Mouse (Mus musculus) limb, embryonic 12.5 days (tissue): ENCODE measurements at regions not wholly inside any gene's neighbourhood (a gene's known extent, or its start where the extent isn't known, plus 50 kb on each side); places are given as distances from the start of the nearest gene placed in this dataset.
A peak's percentile ranks its signal among the peaks of the same experiment; 100 is the strongest.

ENCODE experiments used
- ATAC-seq: fragments of 200-750 bp; cut with Nextera tagmentation; 2 replicates; pipeline ENCODE4 v1.8.0; 2017; ENCODE audit warnings: low read depth, moderate TSS enrichment; ENCODE audit not compliant: insufficient number of reproducible peaks, insufficient read depth, low FRiP score, low TSS enrichment
- H3K27ac ChIP-seq: fragments of 300-500 bp; sonication (generic); 2 replicates; pipeline ENCODE4 v1.5.1; 2016; ENCODE audit warnings: mild to moderate bottlenecking, moderate library complexity
- H3K27me3 ChIP-seq: fragments of 300-500 bp; sonication (generic); 2 replicates; pipeline ENCODE4 v1.6.1; 2016; ENCODE audit warnings: mild to moderate bottlenecking, moderate library complexity
- H3K36me3 ChIP-seq: fragments of 300-500 bp; sonication (generic); 2 replicates; pipeline ENCODE4 v1.6.1; 2016; ENCODE audit warnings: mild to moderate bottlenecking, moderate library complexity
- H3K4me1 ChIP-seq: fragments of 300-500 bp; sonication (generic); replicated peaks from 2 replicates; pipeline ENCODE4 v1.6.1; 2016
- H3K4me2 ChIP-seq: fragments of 300-500 bp; sonication (generic); 2 replicates; pipeline ENCODE4 v1.6.1; 2016; ENCODE audit warnings: mild to moderate bottlenecking, moderate library complexity
- H3K4me3 ChIP-seq: fragments of 300-500 bp; sonication (generic); replicated peaks from 2 replicates; pipeline ENCODE4 v1.5.1; 2016; ENCODE audit warnings: mild to moderate bottlenecking
- H3K9ac ChIP-seq: fragments of 300-500 bp; sonication (generic); replicated peaks from 2 replicates; pipeline ENCODE4 v1.6.1; 2016; ENCODE audit warnings: mild to moderate bottlenecking, moderate library complexity
- H3K9me3 ChIP-seq: fragments of 300-500 bp; sonication (generic); 2 replicates; pipeline ENCODE4 v1.6.1; 2016; ENCODE audit warnings: mild to moderate bottlenecking, moderate library complexity
- WGBS: fragments of 180-500 bp; shearing (Covaris S2); methylation state at CpG from one replicate; pipeline ENCODE4 v1.1.7; 2016; 5-methylcytosine and 5-hydroxymethylcytosine counted together

- no peak overlapping the region for H3K27ac ChIP-seq
- WGBS: 29% methylated on average over 8 of the region's 8 CpGs
These were observed 372.5 kb downstream of the Wdr11 start for GRCm38 (mm10) chr7:129964192-129964591.

GRCm38 (mm10) chr7:129965281-129966051, 373.8 kb downstream of the Wdr11 start:
- H3K27me3 ChIP-seq: no peaks in the 10 kb centered on the region; the same call in 1 of the 2 replicates
- H3K36me3 ChIP-seq: no peaks in the 10 kb centered on the region
- H3K4me1 ChIP-seq: peaks cover 27% of the 10 kb centered on the region
- ATAC-seq: no peak
- no peak overlapping the region for H3K9ac ChIP-seq
- no peaks in the 10 kb centered on the region for H3K9me3 ChIP-seq
- H3K4me3 ChIP-seq: no peak overlapping the region
- H3K27ac ChIP-seq: no peak overlapping the region
- 62% methylated on average over 9 of the region's 9 CpGs for WGBS
- no peak overlapping the region for H3K4me2 ChIP-seq

More at GRCm38 (mm10) chr7:129964192-129964591, 372.5 kb downstream of the Wdr11 start:
- H3K27me3 ChIP-seq: no peaks in the 10 kb centered on the region; the same call in 1 of the 2 replicates
- H3K9me3 ChIP-seq: no peaks in the 10 kb centered on the region
- H3K36me3 ChIP-seq: no peaks in the 10 kb centered on the region
- no peak overlapping the region for H3K4me3 ChIP-seq
- no peak overlapping the region for H3K9ac ChIP-seq
- no peak overlapping the region for H3K4me2 ChIP-seq
- no peak for ATAC-seq
- peaks cover 27% of the 10 kb centered on the region for H3K4me1 ChIP-seq

GRCm38 (mm10) chr7:129966771-129967170, 375.1 kb downstream of the Wdr11 start:
- Histone ChIP-seq H3K9me3 (no peaks in the 10 kb centered on the region), H3K27me3 (no peaks in the 10 kb centered on the region), H3K9ac (no peak overlapping the region), H3K4me3 (no peak overlapping the region), H3K4me2 (no peak overlapping the region), H3K36me3 (no peaks in the 10 kb centered on the region), H3K27ac (no peak overlapping the region), H3K4me1 (peaks cover 18% of the 10 kb centered on the region)
- no peak for ATAC-seq
- WGBS: 90% methylated on average over 2 of the region's 2 CpGs

- WGBS: 89% methylated on average over 1 of the region's 1 CpGs
- Histone ChIP-seq H3K4me3 (no peak overlapping the region), H3K4me2 (no peak overlapping the region), H3K9ac (no peak overlapping the region), H3K27me3 (no peaks in the 10 kb centered on the region), H3K36me3 (no peaks in the 10 kb centered on the region), H3K27ac (no peak overlapping the region), H3K4me1 (peaks cover 6% of the 10 kb centered on the region), H3K9me3 (no peaks in the 10 kb centered on the region)
- no peak for ATAC-seq
These were observed 378.5 kb downstream of the Wdr11 start for GRCm38 (mm10) chr7:129970201-129970600.

GRCm38 (mm10) chr7:129974206-129974605, 382.5 kb downstream of the Wdr11 start:
- Histone ChIP-seq H3K9ac (no peak overlapping the region), H3K27ac (0 out of 2 replicates have a peak overlapping the region, but pooled peaks have one; percentile 41), H3K4me2 (no peak overlapping the region), H3K27me3 (no peaks in the 10 kb centered on the region), H3K4me3 (no peak overlapping the region), H3K4me1 (no peaks in the 10 kb centered on the region), H3K9me3 (no peaks in the 10 kb centered on the region), H3K36me3 (no peaks in the 10 kb centered on the region)
- ATAC-seq: no peak
- 85% methylated on average over 9 of the region's 9 CpGs for WGBS

- Histone ChIP-seq H3K36me3 (no peaks in the 10 kb centered on the region), H3K27me3 (no peaks in the 10 kb centered on the region), H3K9ac (no peak overlapping the region), H3K9me3 (no peaks in the 10 kb centered on the region), H3K4me3 (no peak overlapping the region), H3K4me1 (no peaks in the 10 kb centered on the region), H3K4me2 (no peak overlapping the region), H3K27ac (peak overlapping the region; percentile 41; the same call in 1 of the 2 replicates)
- 78% methylated on average over 11 of the region's 11 CpGs for WGBS
- ATAC-seq: no peak
These were observed 383.2 kb downstream of the Wdr11 start for GRCm38 (mm10) chr7:129974837-129975236.

- 87% methylated on average over 21 of the region's 21 CpGs for WGBS
- Histone ChIP-seq H3K4me2 (no peak overlapping the region), H3K9me3 (no peaks in the 10 kb centered on the region), H3K9ac (no peak overlapping the region), H3K4me3 (no peak overlapping the region), H3K27me3 (no peaks in the 10 kb centered on the region), H3K27ac (no peak overlapping the region), H3K36me3 (no peaks in the 10 kb centered on the region), H3K4me1 (no peaks in the 10 kb centered on the region)
- no peak for ATAC-seq
These were observed 384.3 kb downstream of the Wdr11 start for GRCm38 (mm10) chr7:129975781-129976514.

- no peaks in the 10 kb centered on the region for H3K27me3 ChIP-seq
- 0 out of 2 replicates have a peak, but pooled peaks cover 3% of the 10 kb centered on the region for H3K4me1 ChIP-seq
- H3K4me3 ChIP-seq: no peak overlapping the region
- WGBS: 82% methylated on average over 5 of the region's 5 CpGs
- H3K9me3 ChIP-seq: no peaks in the 10 kb centered on the region
- no peak overlapping the region for H3K9ac ChIP-seq
- no peaks in the 10 kb centered on the region for H3K36me3 ChIP-seq
- H3K27ac ChIP-seq: no peak overlapping the region
- no peak for ATAC-seq
- no peak overlapping the region for H3K4me2 ChIP-seq
These were observed 386.9 kb downstream of the Wdr11 start for GRCm38 (mm10) chr7:129978576-129978975.

GRCm38 (mm10) chr7:129979337-129979736, 387.7 kb downstream of the Wdr11 start:
- no peaks in the 10 kb centered on the region for H3K9me3 ChIP-seq
- H3K4me1 ChIP-seq: peaks cover 9% of the 10 kb centered on the region
- no peaks in the 10 kb centered on the region for H3K36me3 ChIP-seq
- no peak overlapping the region for H3K4me3 ChIP-seq
- no peak overlapping the region for H3K27ac ChIP-seq
- no peaks in the 10 kb centered on the region for H3K27me3 ChIP-seq
- no peak overlapping the region for H3K9ac ChIP-seq
- WGBS: 55% methylated on average over 6 of the region's 6 CpGs
- ATAC-seq: no peak
- no peak overlapping the region for H3K4me2 ChIP-seq

- H3K36me3 ChIP-seq: no peaks in the 10 kb centered on the region
- no peak overlapping the region for H3K4me2 ChIP-seq
- H3K4me3 ChIP-seq: no peak overlapping the region
- no peak overlapping the region for H3K27ac ChIP-seq
- ATAC-seq: no peak
- no peaks in the 10 kb centered on the region for H3K9me3 ChIP-seq
- H3K9ac ChIP-seq: no peak overlapping the region
- WGBS: 81% methylated on average over 1 of the region's 1 CpGs
- peaks cover 12% of the 10 kb centered on the region for H3K4me1 ChIP-seq
- H3K27me3 ChIP-seq: no peaks in the 10 kb centered on the region
These were observed 388.8 kb downstream of the Wdr11 start for GRCm38 (mm10) chr7:129980501-129980900.

- peaks cover 29% of the 10 kb centered on the region for H3K4me1 ChIP-seq
- 69% methylated on average over 5 of the region's 5 CpGs for WGBS
- H3K27me3 ChIP-seq: no peaks in the 10 kb centered on the region
- no peak overlapping the region for H3K27ac ChIP-seq
- ATAC-seq: no peak
- no peaks in the 10 kb centered on the region for H3K36me3 ChIP-seq
- H3K9ac ChIP-seq: no peak overlapping the region
- no peaks in the 10 kb centered on the region for H3K9me3 ChIP-seq
- H3K4me2 ChIP-seq: no peak overlapping the region
- no peak overlapping the region for H3K4me3 ChIP-seq
These were observed 390.7 kb downstream of the Wdr11 start for GRCm38 (mm10) chr7:129982411-129982810.
